Mouse (Mus musculus) E14TG2a.4 (cell line): ENCODE results near the gene Shmt2.

ENCODE experiments used
- CTCF ChIP-seq: conservative IDR thresholded peaks from 2 replicates; pipeline ENCODE4 v1.5.1; 2014; ENCODE audit warnings: low read length
- NANOG ChIP-seq: IDR thresholded peaks from 2 replicates; pipeline ENCODE4 v1.6.1; 2014; ENCODE audit warnings: borderline replicate concordance, low read length, mixed read lengths
- POU5F1 ChIP-seq: IDR thresholded peaks from 2 replicates; pipeline ENCODE4 v1.6.1; 2014; ENCODE audit warnings: low read length, borderline replicate concordance

DNA sequence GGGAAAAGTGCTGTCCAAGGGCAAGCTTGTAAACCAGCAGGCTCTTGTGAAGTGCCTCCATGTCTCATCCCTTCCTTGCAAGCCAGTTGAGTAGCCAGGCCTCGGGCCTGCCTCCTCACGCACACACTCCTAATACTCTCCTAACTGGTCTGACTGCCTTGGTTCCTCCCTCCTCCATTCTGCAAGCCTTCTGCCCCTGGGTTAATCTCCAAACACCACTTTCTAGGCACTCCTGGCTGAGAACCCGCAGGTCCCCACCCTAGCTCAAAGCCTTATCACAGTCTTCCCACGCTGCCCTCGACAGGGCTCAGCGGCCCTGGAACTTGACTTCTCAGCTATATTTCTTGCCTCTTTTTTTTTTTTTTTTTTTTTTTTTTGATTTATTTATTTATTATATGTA, 48.1 kb upstream of the Shmt2 start:
- TF ChIP-seq CTCF, result no peak
- TF ChIP-seq NANOG, result no peak
- TF ChIP-seq POU5F1, result no peak
